Mouse (Mus musculus): ENCODE measurements around the gene Lhcgr. TPM values are rescaled to one million over a fixed set of nuclear protein-coding genes. Genes with fewer than 3 reads are reported as not detected.

Lhcgr gene
- polyA plus RNA-seq, 1 experiment from 2014 or later: 2.5 TPM

GRCm38 (mm10) chr17:88755776-88756175 is 36.0 kb downstream of the Lhcgr start:
- 71% methylated on average over 6 of the region's 6 CpGs for WGBS
- no peak overlapping the region for H3K4me2 ChIP-seq (ENCODE audit: low read length)
- H3K9me3 ChIP-seq (ENCODE audit: control insufficient read depth, low read length): no peaks in the 10 kb centered on the region
- no peak overlapping the region for H3K27ac ChIP-seq (ENCODE audit: low read depth, low read length)
- ATAC-seq: no peak
- no peaks in the 10 kb centered on the region for H3K27me3 ChIP-seq (replicated peaks; ENCODE audit: control insufficient read depth, insufficient read depth, low read length)
- H3K4me3 ChIP-seq (ENCODE audit: low read length): no peak overlapping the region
- H3K9ac ChIP-seq (ENCODE audit: low read depth, low read length): no peak overlapping the region
- no peaks in the 10 kb centered on the region for H3K36me3 ChIP-seq (ENCODE audit: control insufficient read depth, insufficient read depth, low read length)
- H3K4me1 ChIP-seq (ENCODE audit: control insufficient read depth, insufficient read depth, low read depth, low read length): peaks cover 20% of the 10 kb centered on the region

DNA sequence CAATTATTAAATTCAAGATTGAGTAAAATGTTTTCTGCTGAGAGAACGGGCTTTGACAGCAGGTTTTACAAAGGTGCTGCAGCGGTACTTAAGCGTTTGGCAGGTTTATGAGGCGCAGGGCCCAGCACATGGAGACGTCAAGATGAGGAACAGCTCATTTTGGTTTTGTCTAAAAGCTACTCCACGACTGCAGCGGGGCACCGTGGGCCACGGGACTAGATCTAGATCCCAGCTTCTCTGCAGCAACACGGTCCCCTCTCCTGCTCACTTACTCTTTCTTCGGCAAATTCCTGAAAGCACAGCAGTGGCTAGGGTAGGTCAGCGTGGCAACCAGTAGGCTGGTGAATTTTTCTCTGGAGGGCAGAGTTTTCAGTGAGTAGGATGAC is 38.3 kb downstream of the Lhcgr start:
- Histone ChIP-seq H3K9ac (ENCODE audit: low read depth, low read length) (no peak overlapping the region; the same call in 1 of the 2 replicates), H3K9me3 (ENCODE audit: control insufficient read depth, low read length) (no peaks in the 10 kb centered on the region), H3K36me3 (ENCODE audit: control insufficient read depth, insufficient read depth, low read length) (no peaks in the 10 kb centered on the region), H3K27ac (ENCODE audit: low read depth, low read length) (no peak overlapping the region), H3K4me1 (ENCODE audit: control insufficient read depth, insufficient read depth, low read depth, low read length) (peaks cover 20% of the 10 kb centered on the region), H3K4me3 (ENCODE audit: low read length) (no peak overlapping the region), H3K4me2 (ENCODE audit: low read length) (peak overlapping the region; percentile 38), H3K27me3 (replicated peaks; ENCODE audit: control insufficient read depth, insufficient read depth, low read length) (no peaks in the 10 kb centered on the region)
- 33% methylated on average over 12 of the region's 12 CpGs for WGBS
- ATAC-seq: peak; percentile 4; the same call in 1 of the 2 replicates

GRCm38 (mm10) chr17:88752827-88753471 is 38.8 kb downstream of the Lhcgr start:
- Histone ChIP-seq H3K9me3 (ENCODE audit: control insufficient read depth, low read length) (no peaks in the 10 kb centered on the region), H3K4me3 (ENCODE audit: low read length) (no peak overlapping the region), H3K9ac (ENCODE audit: low read depth, low read length) (no peak overlapping the region), H3K4me1 (ENCODE audit: control insufficient read depth, insufficient read depth, low read depth, low read length) (peaks cover 15% of the 10 kb centered on the region), H3K4me2 (ENCODE audit: low read length) (peak overlapping the region; percentile 38), H3K27ac (ENCODE audit: low read depth, low read length) (no peak overlapping the region), H3K27me3 (replicated peaks; ENCODE audit: control insufficient read depth, insufficient read depth, low read length) (no peaks in the 10 kb centered on the region), H3K36me3 (ENCODE audit: control insufficient read depth, insufficient read depth, low read length) (no peaks in the 10 kb centered on the region)
- 6% methylated on average over 17 of the region's 17 CpGs for WGBS
- peak; percentile 80 for ATAC-seq

DNA sequence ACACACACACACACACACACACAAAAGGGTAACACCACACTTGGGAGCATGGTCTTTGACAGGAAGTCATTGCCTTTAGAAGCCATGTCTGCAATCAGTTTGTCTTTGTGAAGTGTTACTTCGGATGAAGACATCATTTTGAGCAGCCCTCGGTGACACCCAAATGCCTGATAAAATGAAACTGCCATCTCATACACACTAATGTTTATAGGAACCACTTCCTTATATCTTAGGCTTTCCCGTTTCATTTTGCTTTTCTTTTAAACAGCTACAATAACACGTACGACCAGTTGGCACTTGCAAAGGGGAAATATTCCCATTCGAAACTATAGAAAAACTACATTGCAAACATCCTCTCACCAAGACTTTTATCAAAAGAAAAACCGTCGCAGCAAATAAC is 42.1 kb downstream of the Lhcgr start:
- WGBS: 47% methylated on average over 8 of the region's 8 CpGs
- Histone ChIP-seq H3K27me3 (replicated peaks; ENCODE audit: control insufficient read depth, insufficient read depth, low read length) (no peaks in the 10 kb centered on the region), H3K4me1 (ENCODE audit: control insufficient read depth, insufficient read depth, low read depth, low read length) (peaks cover 8% of the 10 kb centered on the region), H3K4me3 (ENCODE audit: low read length) (no peak overlapping the region), H3K4me2 (ENCODE audit: low read length) (peak overlapping the region; percentile 19; the same call in 1 of the 2 replicates), H3K9ac (ENCODE audit: low read depth, low read length) (no peak overlapping the region), H3K9me3 (ENCODE audit: control insufficient read depth, low read length) (no peaks in the 10 kb centered on the region), H3K36me3 (ENCODE audit: control insufficient read depth, insufficient read depth, low read length) (no peaks in the 10 kb centered on the region), H3K27ac (ENCODE audit: low read depth, low read length) (no peak overlapping the region)
- ATAC-seq: no peak

GRCm38 (mm10) chr17:88706231-88706649 is 85.5 kb downstream of the Lhcgr start:
- H3K4me3 ChIP-seq (ENCODE audit: low read length): no peak overlapping the region
- peak; percentile 60 for ATAC-seq
- H3K27ac ChIP-seq (ENCODE audit: low read depth, low read length): no peak overlapping the region
- H3K4me1 ChIP-seq (ENCODE audit: control insufficient read depth, insufficient read depth, low read depth, low read length): peaks cover 4% of the 10 kb centered on the region; the same call in 1 of the 2 replicates
- no peaks in the 10 kb centered on the region for H3K9me3 ChIP-seq (ENCODE audit: control insufficient read depth, low read length)
- no peak overlapping the region for H3K4me2 ChIP-seq (ENCODE audit: low read length)
- H3K9ac ChIP-seq (ENCODE audit: low read depth, low read length): no peak overlapping the region
- no peaks in the 10 kb centered on the region for H3K27me3 ChIP-seq (replicated peaks; ENCODE audit: control insufficient read depth, insufficient read depth, low read length)
- H3K36me3 ChIP-seq (ENCODE audit: control insufficient read depth, insufficient read depth, low read length): no peaks in the 10 kb centered on the region
- 22% methylated on average over 8 of the region's 8 CpGs for WGBS

DNA sequence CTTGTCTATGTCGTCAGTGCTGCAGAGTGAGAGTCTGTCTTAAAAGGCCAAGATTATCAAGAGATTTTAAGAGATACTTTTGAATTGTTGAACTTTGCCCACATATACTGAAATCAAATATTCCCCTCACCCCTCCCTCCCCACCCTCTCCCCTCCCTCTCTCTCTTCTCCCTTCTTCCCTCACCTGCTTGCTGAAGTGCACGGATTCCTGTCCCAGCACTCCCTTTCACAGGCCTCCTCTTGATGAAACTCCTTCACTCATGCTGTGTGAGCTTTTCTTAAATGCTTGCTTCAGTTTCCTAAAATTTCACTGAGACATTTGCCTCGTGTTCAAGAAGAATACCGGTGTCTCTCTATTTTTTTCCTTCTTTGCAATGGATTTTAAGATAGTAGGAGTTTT is 88.7 kb downstream of the Lhcgr start:
- Histone ChIP-seq H3K9ac (ENCODE audit: low read depth, low read length) (no peak overlapping the region), H3K27me3 (replicated peaks; ENCODE audit: control insufficient read depth, insufficient read depth, low read length) (no peaks in the 10 kb centered on the region), H3K9me3 (ENCODE audit: control insufficient read depth, low read length) (0 out of 2 replicates have a peak, but pooled peaks cover 2% of the 10 kb centered on the region), H3K4me3 (ENCODE audit: low read length) (no peak overlapping the region), H3K36me3 (ENCODE audit: control insufficient read depth, insufficient read depth, low read length) (no peaks in the 10 kb centered on the region), H3K4me1 (ENCODE audit: control insufficient read depth, insufficient read depth, low read depth, low read length) (peaks cover 4% of the 10 kb centered on the region; the same call in 1 of the 2 replicates), H3K4me2 (ENCODE audit: low read length) (no peak overlapping the region), H3K27ac (ENCODE audit: low read depth, low read length) (no peak overlapping the region)
- WGBS: 46% methylated on average over 4 of the region's 4 CpGs
- ATAC-seq: no peak

GRCm38 (mm10) chr17:88702345-88702744 is 89.4 kb downstream of the Lhcgr start:
- Histone ChIP-seq H3K36me3 (ENCODE audit: control insufficient read depth, insufficient read depth, low read length) (no peaks in the 10 kb centered on the region), H3K4me2 (ENCODE audit: low read length) (no peak overlapping the region), H3K27me3 (replicated peaks; ENCODE audit: control insufficient read depth, insufficient read depth, low read length) (no peaks in the 10 kb centered on the region), H3K27ac (ENCODE audit: low read depth, low read length) (no peak overlapping the region), H3K9ac (ENCODE audit: low read depth, low read length) (no peak overlapping the region), H3K4me1 (ENCODE audit: control insufficient read depth, insufficient read depth, low read depth, low read length) (peaks cover 4% of the 10 kb centered on the region; the same call in 1 of the 2 replicates), H3K9me3 (ENCODE audit: control insufficient read depth, low read length) (0 out of 2 replicates have a peak, but pooled peaks cover 2% of the 10 kb centered on the region), H3K4me3 (ENCODE audit: low read length) (no peak overlapping the region)
- 27% methylated on average over 6 of the region's 6 CpGs for WGBS
- ATAC-seq: no peak

DNA sequence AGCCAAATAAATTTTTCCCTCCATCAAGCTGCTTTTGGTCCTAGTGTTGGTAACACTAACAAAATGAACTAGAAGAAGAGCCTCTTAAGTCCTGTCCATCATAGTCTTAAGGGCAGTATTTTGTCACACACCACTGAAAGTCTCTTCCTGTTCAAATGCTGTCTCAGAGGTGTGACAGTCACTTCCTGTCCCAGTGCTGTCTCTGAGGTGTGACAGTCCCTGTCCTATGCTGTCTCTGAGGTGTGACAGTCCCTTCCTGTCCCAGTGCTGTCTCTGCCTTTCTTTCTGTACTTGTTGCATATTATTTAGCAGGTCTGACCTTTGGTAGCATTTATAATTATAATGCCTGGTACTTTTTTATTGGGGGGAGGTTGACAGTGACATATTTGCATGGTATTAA is 90.9 kb downstream of the Lhcgr start:
- Histone ChIP-seq H3K36me3 (ENCODE audit: control insufficient read depth, insufficient read depth, low read length) (no peaks in the 10 kb centered on the region), H3K27me3 (replicated peaks; ENCODE audit: control insufficient read depth, insufficient read depth, low read length) (no peaks in the 10 kb centered on the region), H3K27ac (ENCODE audit: low read depth, low read length) (no peak overlapping the region), H3K4me3 (ENCODE audit: low read length) (no peak overlapping the region), H3K9ac (ENCODE audit: low read depth, low read length) (no peak overlapping the region), H3K4me2 (ENCODE audit: low read length) (no peak overlapping the region), H3K4me1 (ENCODE audit: control insufficient read depth, insufficient read depth, low read depth, low read length) (no peaks in the 10 kb centered on the region), H3K9me3 (ENCODE audit: control insufficient read depth, low read length) (0 out of 2 replicates have a peak, but pooled peaks cover 2% of the 10 kb centered on the region)
- no peak for ATAC-seq

- H3K4me1 ChIP-seq (ENCODE audit: control insufficient read depth, insufficient read depth, low read depth, low read length): no peaks in the 10 kb centered on the region
- no peak for ATAC-seq
- H3K36me3 ChIP-seq (ENCODE audit: control insufficient read depth, insufficient read depth, low read length): no peaks in the 10 kb centered on the region
- no peaks in the 10 kb centered on the region for H3K27me3 ChIP-seq (replicated peaks; ENCODE audit: control insufficient read depth, insufficient read depth, low read length)
- 37% methylated on average over 9 of the region's 9 CpGs for WGBS
- no peak overlapping the region for H3K4me3 ChIP-seq (ENCODE audit: low read length)
- H3K9me3 ChIP-seq (ENCODE audit: control insufficient read depth, low read length): 0 out of 2 replicates have a peak, but pooled peaks cover 2% of the 10 kb centered on the region
- H3K4me2 ChIP-seq (ENCODE audit: low read length): no peak overlapping the region
- H3K27ac ChIP-seq (ENCODE audit: low read depth, low read length): no peak overlapping the region
- no peak overlapping the region for H3K9ac ChIP-seq (ENCODE audit: low read depth, low read length)
Observed at GRCm38 (mm10) chr17:88696656-88697333, 95.0 kb downstream of the Lhcgr start.
